In genomic region chr13:107710368-107710767, GRCm38 (mm10) we compare ENCODE assay signal across 23 mouse cellular contexts.
DNase-seq lines count a peak whose midpoint lies in the region.
"Had no signal": no experiment of that assay in that cellular context is flagged by ENCODE, and none has a peak within 500 bp of the region (broad histone marks: within the 10 kb centered on the region; RNA-seq: fewer than 3 reads in every experiment).

No protein-coding gene starts in this region.

- no peak overlapping the region for H3K4me3 ChIP-seq in heart, embryonic 10.5 days
- no peak overlapping the region for H3K4me3 ChIP-seq in limb, embryonic 10.5 days
- H3K4me3 ChIP-seq: embryonic facial prominence, embryonic 10.5 days; embryonic facial prominence, embryonic 13.5 days; erythroblast, embryonic 14.5 days; forebrain, embryonic 12.5 days; forebrain, embryonic 15.5 days; heart, embryonic 13.5 days; hindbrain, embryonic 12.5 days; hindbrain, embryonic 15.5 days had no signal

- peak; percentile 48 for DNase-seq in heart, embryonic 10.5 days (ENCODE audit: low spot score)
- DNase-seq in heart, postnatal 4 days: no peak
- DNase-seq in 416B (ENCODE audit: low read depth): peak; percentile 40
- DNase-seq in ZHBTc4 (ENCODE audit: low read depth, low spot score): peak; percentile 55
- DNase-seq in thymus, postnatal 4 days: no peak
- DNase-seq in limb, embryonic 10.5 days (ENCODE audit: low spot score): no peak
- DNase-seq: adrenal gland, postnatal 10 days; adrenal gland, postnatal 36 days; cerebellum, adult 11 months; cerebellum, adult 2 months; cerebellum, adult 9-11 months; cerebellum, postnatal 25 days; embryo, embryonic 11 days; gastrocnemius, postnatal 25 days; heart, postnatal 14 days had no signal

- no peaks in the 10 kb centered on the region for H3K9me3 ChIP-seq in heart, embryonic 10.5 days
- H3K9me3 ChIP-seq in limb, embryonic 10.5 days (replicated peaks): no peaks in the 10 kb centered on the region
- H3K9me3 ChIP-seq: embryonic facial prominence, embryonic 10.5 days; embryonic facial prominence, embryonic 13.5 days; forebrain, embryonic 12.5 days; forebrain, embryonic 15.5 days; heart, embryonic 13.5 days; hindbrain, embryonic 12.5 days; hindbrain, embryonic 15.5 days had no signal

- no peaks in the 10 kb centered on the region for H3K27me3 ChIP-seq in heart, embryonic 10.5 days (ENCODE audit: insufficient read depth, poor library complexity, severe bottlenecking)
- no peaks in the 10 kb centered on the region for H3K27me3 ChIP-seq in limb, embryonic 10.5 days (ENCODE audit: low read depth, poor library complexity, severe bottlenecking)
- H3K27me3 ChIP-seq: embryonic facial prominence, embryonic 13.5 days; forebrain, embryonic 15.5 days; heart, embryonic 13.5 days; hindbrain, embryonic 12.5 days; hindbrain, embryonic 15.5 days had no signal

- H3K36me3 ChIP-seq in heart, embryonic 10.5 days: no peaks in the 10 kb centered on the region
- H3K36me3 ChIP-seq in limb, embryonic 10.5 days: no peaks in the 10 kb centered on the region
- H3K36me3 ChIP-seq: embryonic facial prominence, embryonic 10.5 days; embryonic facial prominence, embryonic 13.5 days; forebrain, embryonic 12.5 days; forebrain, embryonic 15.5 days; heart, embryonic 13.5 days; hindbrain, embryonic 12.5 days; hindbrain, embryonic 15.5 days had no signal

- no peaks in the 10 kb centered on the region for H3K4me1 ChIP-seq in heart, embryonic 10.5 days
- H3K4me1 ChIP-seq in limb, embryonic 10.5 days: no peaks in the 10 kb centered on the region
- H3K4me1 ChIP-seq: embryonic facial prominence, embryonic 10.5 days; embryonic facial prominence, embryonic 13.5 days; forebrain, embryonic 12.5 days; forebrain, embryonic 15.5 days; heart, embryonic 13.5 days; hindbrain, embryonic 12.5 days; hindbrain, embryonic 15.5 days had no signal

- no peak overlapping the region for H3K27ac ChIP-seq in heart, embryonic 10.5 days
- no peak overlapping the region for H3K27ac ChIP-seq in limb, embryonic 10.5 days
- H3K27ac ChIP-seq: embryonic facial prominence, embryonic 10.5 days; embryonic facial prominence, embryonic 13.5 days; forebrain, embryonic 12.5 days; forebrain, embryonic 15.5 days; heart, embryonic 13.5 days; hindbrain, embryonic 12.5 days; hindbrain, embryonic 15.5 days had no signal

- WGBS in heart, embryonic 10.5 days: 79% methylated on average over 4 of the region's 4 CpGs
- 83% methylated on average over 4 of the region's 4 CpGs for WGBS in limb, embryonic 10.5 days

Comparison
In these comparisons a context has a peak if more than half of its experiments do, and no peak if none do; other contexts are left out.
1. DNase-seq: peak in heart, embryonic 10.5 days (single experiment), 416B (single experiment) and ZHBTc4 (single experiment); none in heart, postnatal 4 days (single experiment), thymus, postnatal 4 days (single experiment) and limb, embryonic 10.5 days (single experiment).